Mouse (Mus musculus) CH12.LX (cell line): Measurements from ENCODE around the gene Malrd1. TPM values are rescaled to one million over a fixed set of nuclear protein-coding genes. Genes with fewer than 3 reads are reported as not detected.

ENCODE experiments used
- DNase-seq: peaks from one replicate; pipeline ENCODE4 v3.0.0-alpha.2; 2013; ENCODE audit errors: extremely low read depth
- H3K27ac ChIP-seq: 2 replicates; pipeline ENCODE4 v1.5.1; 2012; ENCODE audit warnings: low read depth, mild to moderate bottlenecking, control low read depth, moderate library complexity; ENCODE audit not compliant: insufficient read depth
- H3K27me3 ChIP-seq: replicated peaks from 2 replicates; pipeline ENCODE3; 2012; ENCODE audit warnings: inconsistent platforms
- H3K36me3 ChIP-seq, 2 experiments: replicated peaks in 1 of 2; 2 replicates each; pipeline versions ENCODE3 to v1.6.1; 2012; ENCODE audit warnings: inconsistent platforms in 1 of 2, low read length in 1 of 2, mild to moderate bottlenecking in 1 of 2, mixed read lengths in 1 of 2, moderate library complexity in 1 of 2; ENCODE audit not compliant: control insufficient read depth in 1 of 2, insufficient read depth in 1 of 2
- H3K4me1 ChIP-seq, 2 experiments: 2 replicates each; pipeline ENCODE4 v1.6.1; 2012; ENCODE audit warnings: inconsistent platforms in 1 of 2, moderate library complexity in 1 of 2; ENCODE audit not compliant: insufficient read depth in 2 of 2, control insufficient read depth in 1 of 2
- H3K4me2 ChIP-seq: 2 replicates; pipeline ENCODE4 v1.6.1; 2012; ENCODE audit warnings: low read depth, mild to moderate bottlenecking, control low read depth; ENCODE audit not compliant: poor library complexity, insufficient read depth, severe bottlenecking
- H3K4me3 ChIP-seq, 3 experiments: fragments of 150-350 bp in 1 of 3; sonication (generic) in 1 of 3; replicated peaks in 1 of 3; 2 replicates each; pipeline versions ENCODE3 to v1.5.1; 2011 to 2012; ENCODE audit warnings: low read depth in 2 of 3, low read length in 2 of 3, mild to moderate bottlenecking in 2 of 3, moderate library complexity in 2 of 3, control low read depth in 1 of 3, improper control_type of control experiment in 1 of 3, inconsistent platforms in 1 of 3, mixed read lengths in 1 of 3; ENCODE audit not compliant: poor library complexity in 1 of 3
- H3K79me2 ChIP-seq: replicated peaks from 2 replicates; pipeline ENCODE4 v1.6.1; 2012; ENCODE audit warnings: mild to moderate bottlenecking, moderate library complexity; ENCODE audit not compliant: control insufficient read depth, poor library complexity, insufficient read depth, severe bottlenecking; ENCODE audit errors: extremely low read depth
- H3K9ac ChIP-seq: 2 replicates; pipeline ENCODE4 v1.6.1; 2012; ENCODE audit warnings: low read depth, mild to moderate bottlenecking, control low read depth, moderate library complexity; ENCODE audit not compliant: insufficient read depth
- H3K9me3 ChIP-seq: replicated peaks from 2 replicates; pipeline ENCODE3; 2012; ENCODE audit warnings: low read length, inconsistent platforms, mixed read lengths
- CHD1 ChIP-seq: IDR thresholded peaks from 2 replicates; pipeline ENCODE4 v1.6.1; 2012; ENCODE audit warnings: low read depth, low read length, improper control_type of control experiment, inconsistent platforms
- CHD2 ChIP-seq: IDR thresholded peaks from 2 replicates; pipeline ENCODE4 v1.6.1; 2011; ENCODE audit warnings: low read length, improper control_type of control experiment
- CTCF ChIP-seq, 2 experiments: IDR thresholded peaks in 1 of 2; conservative IDR thresholded peaks in 1 of 2; 2 replicates each; pipeline ENCODE4 v1.5.1; 2011 to 2012; ENCODE audit warnings: low read depth in 2 of 2, low read length in 2 of 2, improper control_type of control experiment in 1 of 2, inconsistent platforms in 1 of 2, mild to moderate bottlenecking in 1 of 2, moderate library complexity in 1 of 2
- ELF1 ChIP-seq: IDR thresholded peaks from 2 replicates; pipeline ENCODE4 v1.6.1; 2014; ENCODE audit warnings: low read depth, mild to moderate bottlenecking, inconsistent platforms, low read length, improper control_type of control experiment
- HCFC1 ChIP-seq: IDR thresholded peaks from 2 replicates; pipeline ENCODE4 v1.6.1; 2012; ENCODE audit warnings: low read depth, mild to moderate bottlenecking, inconsistent platforms, low read length, improper control_type of control experiment
- IRF4 ChIP-seq: IDR thresholded peaks from 2 replicates; pipeline ENCODE4 v1.6.1; 2014; ENCODE audit warnings: low read depth, mild to moderate bottlenecking, inconsistent platforms, low read length, improper control_type of control experiment
- JUN ChIP-seq: IDR thresholded peaks from 2 replicates; pipeline ENCODE4 v1.6.1; 2011; ENCODE audit warnings: low read depth, mild to moderate bottlenecking, low read length, improper control_type of control experiment, moderate library complexity; ENCODE audit not compliant: insufficient read depth
- MAFK ChIP-seq: IDR thresholded peaks from 2 replicates; pipeline ENCODE4 v1.6.1; 2011; ENCODE audit warnings: low read length, improper control_type of control experiment; ENCODE audit not compliant: insufficient replicate concordance
- MAX ChIP-seq: IDR thresholded peaks from 2 replicates; pipeline ENCODE4 v1.6.1; 2011; ENCODE audit warnings: low read length, improper control_type of control experiment
- MAZ ChIP-seq: IDR thresholded peaks from 2 replicates; pipeline ENCODE4 v1.6.1; 2012; ENCODE audit warnings: low read depth, mild to moderate bottlenecking, inconsistent platforms, low read length, improper control_type of control experiment, moderate library complexity
- MXI1 ChIP-seq: IDR thresholded peaks from 2 replicates; pipeline ENCODE4 v1.6.1; 2011; ENCODE audit warnings: mild to moderate bottlenecking, low read depth, low read length, improper control_type of control experiment
- MYC ChIP-seq: IDR thresholded peaks from 2 replicates; pipeline ENCODE4 v1.6.1; 2011; ENCODE audit warnings: low read depth, mild to moderate bottlenecking, improper control_type of control experiment, low read length
- NELFE ChIP-seq: IDR thresholded peaks from 2 replicates; pipeline ENCODE4 v1.6.1; 2011; ENCODE audit warnings: low read depth, low read length, improper control_type of control experiment
- PAX5 ChIP-seq: IDR thresholded peaks from 2 replicates; pipeline ENCODE4 v1.6.1; 2012; ENCODE audit warnings: low read length, inconsistent platforms, mixed read lengths
- POLR2A ChIP-seq: IDR thresholded peaks from 2 replicates; pipeline ENCODE4 v1.6.1; 2011; ENCODE audit warnings: low read depth, mild to moderate bottlenecking, improper control_type of control experiment, low read length
- RCOR1 ChIP-seq: conservative IDR thresholded peaks from 2 replicates; pipeline ENCODE4 v1.6.1; 2012; ENCODE audit warnings: low read depth, mild to moderate bottlenecking, inconsistent platforms, low read length, improper control_type of control experiment
- SMC3 ChIP-seq: IDR thresholded peaks from 2 replicates; pipeline ENCODE4 v1.6.1; 2011; ENCODE audit warnings: low read depth, low read length, improper control_type of control experiment
- TCF12 ChIP-seq: IDR thresholded peaks from 2 replicates; pipeline ENCODE4 v1.6.1; 2014; ENCODE audit warnings: low read depth, mild to moderate bottlenecking, inconsistent platforms, low read length, improper control_type of control experiment
- UBTF ChIP-seq: IDR thresholded peaks from 2 replicates; pipeline ENCODE4 v1.6.1; 2012; ENCODE audit warnings: low read depth, mild to moderate bottlenecking, inconsistent platforms, low read length, improper control_type of control experiment, moderate library complexity
- USF1 ChIP-seq: IDR thresholded peaks from 2 replicates; pipeline ENCODE4 v1.6.1; 2014; ENCODE audit warnings: low read depth, mild to moderate bottlenecking, inconsistent platforms, low read length, improper control_type of control experiment
- ZMIZ1 ChIP-seq: IDR thresholded peaks from 2 replicates; pipeline ENCODE4 v1.6.1; 2012; ENCODE audit warnings: low read depth, mild to moderate bottlenecking, inconsistent platforms, low read length, improper control_type of control experiment
- ZNF384 ChIP-seq: IDR thresholded peaks from 2 replicates; pipeline ENCODE4 v1.6.1; 2012; ENCODE audit warnings: low read depth, low read length, improper control_type of control experiment, inconsistent platforms
- dilution Hi-C: fragments of 300-500 bp; cut with MboI; formaldehyde crosslinking; loops from 2 replicates; pipeline ENCODE4 v1.14.3; 2020; ENCODE audit warnings: low sequenced_read_pairs; ENCODE audit not compliant: extremely low pct_unique_long_range_greater_than_20kb, extremely low pct_ligation_motif_present
- in situ Hi-C: fragments of 300-500 bp; cut with MboI; formaldehyde crosslinking; loops from 3 replicates; pipeline ENCODE4 v1.14.3; 2019; ENCODE audit warnings: low sequenced_read_pairs, low pct_ligation_motif_present, low pct_unique_long_range_greater_than_20kb, mixed read lengths
- polyA plus RNA-seq: library from polyadenylated mRNA; unstranded; fragments of >175 nt; gene quantifications from 2 replicates; pipeline ENCODE4 v1.2.1, GENCODE M21; 2012; ENCODE audit warnings: low read depth; ENCODE audit not compliant: insufficient read length
- total RNA-seq, 2 experiments: library from RNA; depleted of rRNA; stranded (reverse); fragments of 300-350 nt in 1 of 2; fragments of >200 nt in 1 of 2; gene quantifications; 2 replicates each; pipeline ENCODE4 v1.2.3; 2012 to 2014

Malrd1 gene
- total and polyA plus RNA-seq, 3 experiments, result not detected

GRCm38 (mm10) chr2:15744979-15745688, 218.9 kb downstream of the Malrd1 start:
- H3K27ac ChIP-seq, result no peak overlapping the region
- DNase-seq, result no peak
- H3K9me3 ChIP-seq, result no peaks in the 10 kb centered on the region
- no peak overlapping the region for H3K9ac ChIP-seq
- H3K79me2 ChIP-seq, result no peaks in the 10 kb centered on the region
- TF ChIP-seq POLR2A (no peak), ZMIZ1 (no peak), MAX (no peak), SMC3 (no peak), USF1 (no peak), MXI1 (no peak), MAZ (no peak), ZNF384 (no peak), PAX5 (no peak), CTCF (conservative IDR thresholded peaks at IDR 0.05 in 1 of 2, IDR thresholded peaks at IDR 0.05 in 1 of 2; ENCODE audit: low read depth in 2 of 2, low read length in 2 of 2) (no peak), NELFE (no peak), CHD2 (no peak), JUN (no peak), RCOR1 (no peak), ELF1 (no peak), UBTF (no peak), TCF12 (no peak), MYC (no peak), HCFC1 (no peak)
- H3K4me1 ChIP-seq, result no peaks in the 10 kb centered on the region
- no peak overlapping the region for H3K4me3 ChIP-seq
- H3K36me3 ChIP-seq, result no peaks in the 10 kb centered on the region
- no peak overlapping the region for H3K4me2 ChIP-seq
- dilution Hi-C loops (no loop called here), in situ Hi-C loops (no loop called here)
- no peaks in the 10 kb centered on the region for H3K27me3 ChIP-seq

DNA sequence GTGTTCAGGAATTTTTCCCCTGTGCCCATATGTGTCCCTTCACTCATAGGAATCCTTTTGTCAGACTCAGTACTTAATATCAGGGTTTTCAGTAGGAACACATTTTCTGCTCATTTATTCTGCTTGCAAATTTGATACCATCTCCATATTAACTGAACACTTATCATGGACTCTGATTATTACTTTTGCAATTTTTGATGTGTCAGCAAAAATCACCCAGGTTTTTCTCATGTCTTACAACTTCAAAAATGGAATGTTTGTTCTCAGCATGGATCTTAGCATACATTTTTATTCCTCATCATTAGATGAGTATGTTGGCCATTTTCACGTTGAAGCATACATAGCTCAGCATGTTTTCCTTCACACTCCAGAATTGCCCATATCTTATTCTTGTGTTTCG, 258.5 kb downstream of the Malrd1 start:
- Histone ChIP-seq H3K4me1 (no peaks in the 10 kb centered on the region), H3K9me3 (no peaks in the 10 kb centered on the region), H3K27ac (no peak overlapping the region), H3K27me3 (no peaks in the 10 kb centered on the region), H3K4me2 (no peak overlapping the region), H3K4me3 (no peak overlapping the region), H3K79me2 (no peaks in the 10 kb centered on the region), H3K9ac (no peak overlapping the region), H3K36me3 (no peaks in the 10 kb centered on the region)
- in situ Hi-C loops (no loop called here), dilution Hi-C loops (no loop called here)
- no peak for DNase-seq
- TF ChIP-seq MYC, result no peak
- no peak for TF ChIP-seq CHD1
- TF ChIP-seq IRF4, result no peak
- TF ChIP-seq MAFK, result peak; percentile 93
- TF ChIP-seq, all 38 proteins: peak for 1
